Mouse (Mus musculus): ENCODE data around the gene Efcab6.

- no peak for TF ChIP-seq CTCF (IDR thresholded peaks at IDR 0.05; ENCODE audit: low read depth, low read length)
- TF ChIP-seq POLR2A (IDR thresholded peaks at IDR 0.05; ENCODE audit: borderline replicate concordance, low read depth, low read length): no peak
Measured at GRCm38 (mm10) chr15:83848193-83848592, 217.0 kb downstream of the Efcab6 start.

All from bone marrow macrophage, adult 2 months (primary cell).